Mouse (Mus musculus): ENCODE results near the gene Col26a1. TPM values are rescaled to one million over a fixed set of nuclear protein-coding genes. Genes with fewer than 3 reads are reported as not detected.
A peak's percentile ranks its signal among the peaks of the same experiment; 100 is the strongest.

Gene Col26a1
- total RNA-seq, 2 experiments from 2014 or later: 2.3 to 4.1 TPM

- DNase-seq: no peak
- intact Hi-C loops (cut with DNase I): loop anchor here (10.0 kb wide), 1 partner anchor 462 kb away; no protein-coding TSS in a partner anchor
Observed at GRCm38 (mm10) chr5:136886957-136887356, 3.9 kb upstream of the Col26a1 start.

- intact Hi-C loops (cut with DNase I): loop anchor here (10.0 kb wide), 1 partner anchor 457 kb away; no protein-coding TSS in a partner anchor
- DNase-seq: peak in 1 of 2 experiments; percentile 23
Observed at GRCm38 (mm10) chr5:136882055-136882787, 788 bp downstream of the Col26a1 start.

DNA sequence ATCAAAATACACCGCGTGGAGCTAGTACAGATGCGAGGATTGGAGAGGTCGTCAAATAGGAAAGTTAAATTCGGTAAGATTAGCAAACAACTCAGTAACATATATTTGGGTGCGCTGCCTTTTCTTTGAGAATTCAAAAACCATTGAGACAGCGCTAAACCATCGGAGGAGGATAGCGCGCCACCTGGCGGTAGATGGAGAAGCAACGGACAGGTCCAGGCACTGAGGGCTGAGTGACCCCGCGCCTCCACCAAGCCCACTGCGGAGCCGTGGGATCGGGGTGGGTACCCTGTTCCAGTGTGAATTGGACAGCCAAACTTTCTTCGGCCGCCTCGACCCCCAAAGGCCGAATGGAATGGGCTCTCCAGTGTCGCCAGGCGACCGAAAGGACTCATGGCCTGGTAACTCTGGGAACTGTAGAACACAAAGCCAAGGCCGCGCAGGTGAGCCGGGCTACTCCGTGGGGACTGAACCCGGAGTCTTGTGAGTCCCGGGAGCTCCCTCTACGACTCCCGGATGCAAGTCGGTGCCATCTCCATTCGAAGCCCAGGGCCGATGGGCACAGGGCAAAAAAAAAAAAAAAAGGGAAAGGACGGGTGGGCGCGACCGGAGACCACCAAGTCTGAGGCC, 1.5 kb downstream of the Col26a1 start:
- intact Hi-C loops (cut with DNase I): loop anchor here (1.0 to 10.0 kb wide), 3 partner anchors 41 to 457 kb away; no protein-coding TSS in a partner anchor
- DNase-seq: peak; percentile 74 to 80

DNA sequence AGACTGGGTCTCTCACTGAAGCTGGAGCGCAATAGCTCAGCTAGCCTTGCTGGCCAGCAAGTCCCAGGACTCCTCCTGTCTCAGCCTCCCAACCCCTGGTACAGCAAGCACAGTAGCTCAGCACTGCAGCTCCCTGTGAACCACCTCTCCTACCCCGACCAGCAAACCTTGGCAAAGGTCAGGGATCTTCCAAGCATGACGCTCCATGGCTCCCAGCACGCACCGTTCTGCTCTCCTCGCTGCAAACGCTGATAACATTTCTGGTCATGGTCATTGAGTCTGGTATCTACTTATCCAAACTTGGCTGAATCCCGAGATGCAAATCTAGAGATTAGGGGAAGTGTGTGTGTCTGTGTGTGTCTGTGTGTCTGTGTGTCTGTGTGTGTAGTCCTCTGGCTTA, 2.9 kb downstream of the Col26a1 start:
- intact Hi-C loops (cut with DNase I): loop anchor here (10.0 kb wide), 1 partner anchor 455 kb away; no protein-coding TSS in a partner anchor
- no peak for DNase-seq

DNA sequence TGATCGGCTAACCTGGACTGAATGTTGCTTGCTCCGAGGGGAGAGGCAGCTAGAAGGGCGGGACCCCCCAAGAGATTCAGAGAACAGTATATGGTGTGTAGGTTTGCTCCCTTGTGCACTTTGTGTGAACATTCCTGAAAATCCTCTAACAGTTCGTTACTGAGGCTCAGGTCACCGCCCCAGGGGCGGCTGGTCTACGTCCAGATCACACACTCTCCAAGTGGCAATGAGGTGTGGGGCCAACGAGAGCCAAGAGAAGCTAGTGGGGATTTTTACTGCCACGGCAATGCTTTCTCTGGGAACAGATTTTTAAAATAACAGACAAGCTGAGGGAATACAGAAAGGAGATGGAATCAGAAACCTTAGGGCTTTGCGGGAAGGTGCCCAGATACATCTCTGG, 8.7 kb downstream of the Col26a1 start:
- DNase-seq: no peak
- intact Hi-C loops (cut with DNase I): no loop called here

GRCm38 (mm10) chr5:136872417-136872816, 10.6 kb downstream of the Col26a1 start:
- DNase-seq: no peak
- intact Hi-C loops (cut with DNase I): no loop called here

DNA sequence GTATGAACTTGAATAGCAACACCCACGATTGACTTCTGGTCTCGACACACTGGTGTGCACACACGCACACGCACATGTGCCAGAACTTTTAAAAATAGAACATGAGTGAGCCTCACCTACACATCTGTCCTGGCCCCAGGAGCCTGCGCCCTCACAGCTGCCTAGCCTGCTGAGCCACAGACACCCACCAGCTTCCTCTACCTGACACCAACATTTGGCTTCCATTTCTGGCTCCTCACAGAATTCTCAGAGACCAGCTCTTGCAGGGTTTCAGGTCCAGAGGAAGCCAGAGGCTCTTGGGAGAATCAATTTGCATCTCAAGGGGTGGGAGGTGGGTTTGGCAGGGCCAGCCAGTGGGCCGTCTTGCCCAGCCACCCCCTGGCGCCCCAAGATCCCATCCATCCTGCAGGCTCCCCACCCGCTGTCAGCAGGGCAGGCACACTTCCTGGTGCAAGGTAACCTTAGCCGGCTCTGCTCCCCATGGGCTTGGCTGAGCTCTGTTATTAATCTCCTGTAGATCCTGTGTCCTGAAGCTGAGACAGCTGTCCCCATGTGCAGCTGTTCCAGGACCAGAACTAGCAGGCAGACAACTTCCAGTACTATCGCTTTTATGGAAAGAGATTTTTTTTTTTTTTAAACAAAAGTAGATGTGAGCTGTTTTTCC, 13.4 kb downstream of the Col26a1 start:
- DNase-seq: peak in 1 of 2 experiments; percentile 37
- intact Hi-C loops (cut with DNase I): no loop called here

DNA sequence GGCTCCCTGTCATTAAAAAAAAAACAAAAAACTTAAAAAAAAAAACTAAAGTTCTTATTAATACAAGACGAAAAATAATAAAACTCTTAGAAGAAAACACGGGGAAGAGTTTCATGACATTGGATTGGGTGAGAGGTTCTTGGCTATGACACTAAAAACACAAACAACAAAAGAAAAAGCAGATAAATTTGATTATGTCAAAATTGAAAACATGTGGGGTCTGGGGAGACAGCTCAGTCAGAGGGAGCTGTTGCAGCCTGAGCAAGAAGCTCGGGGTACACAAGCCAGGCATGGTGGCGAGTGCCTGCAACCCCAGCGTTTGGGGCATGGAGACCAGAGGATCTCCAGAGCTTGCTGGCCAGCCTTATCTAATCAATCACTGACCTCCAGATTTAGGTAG, 15.3 kb downstream of the Col26a1 start:
- DNase-seq: no peak
- intact Hi-C loops (cut with DNase I): no loop called here

GRCm38 (mm10) chr5:136863961-136864674, 18.9 kb downstream of the Col26a1 start:
- intact Hi-C loops (cut with DNase I): no loop called here
- peak in 1 of 2 experiments; percentile 34 for DNase-seq

DNA sequence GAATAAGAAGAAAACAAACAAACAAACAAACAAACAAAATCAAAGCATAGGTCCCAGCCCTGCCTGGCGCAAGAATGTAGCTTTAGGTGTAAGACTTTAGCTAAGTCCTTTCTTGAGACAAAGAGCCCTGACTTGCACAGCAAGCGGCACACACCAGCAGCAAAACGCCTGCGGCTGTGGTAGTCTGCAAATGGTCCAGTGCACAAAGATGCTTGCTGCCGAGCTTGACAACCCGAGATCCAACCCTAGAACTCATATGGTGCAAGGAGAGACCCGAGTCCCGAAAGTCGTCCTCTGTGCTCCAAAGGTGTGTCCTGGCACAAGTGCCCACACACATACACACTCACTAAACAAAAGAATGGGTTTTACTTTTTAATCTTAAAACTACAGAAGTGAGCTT, 19.7 kb downstream of the Col26a1 start:
- intact Hi-C loops (cut with DNase I): no loop called here
- no peak for DNase-seq

- no peak for DNase-seq
- intact Hi-C loops (cut with DNase I): no loop called here
Observed at GRCm38 (mm10) chr5:136862806-136863205, 20.2 kb downstream of the Col26a1 start.

DNA sequence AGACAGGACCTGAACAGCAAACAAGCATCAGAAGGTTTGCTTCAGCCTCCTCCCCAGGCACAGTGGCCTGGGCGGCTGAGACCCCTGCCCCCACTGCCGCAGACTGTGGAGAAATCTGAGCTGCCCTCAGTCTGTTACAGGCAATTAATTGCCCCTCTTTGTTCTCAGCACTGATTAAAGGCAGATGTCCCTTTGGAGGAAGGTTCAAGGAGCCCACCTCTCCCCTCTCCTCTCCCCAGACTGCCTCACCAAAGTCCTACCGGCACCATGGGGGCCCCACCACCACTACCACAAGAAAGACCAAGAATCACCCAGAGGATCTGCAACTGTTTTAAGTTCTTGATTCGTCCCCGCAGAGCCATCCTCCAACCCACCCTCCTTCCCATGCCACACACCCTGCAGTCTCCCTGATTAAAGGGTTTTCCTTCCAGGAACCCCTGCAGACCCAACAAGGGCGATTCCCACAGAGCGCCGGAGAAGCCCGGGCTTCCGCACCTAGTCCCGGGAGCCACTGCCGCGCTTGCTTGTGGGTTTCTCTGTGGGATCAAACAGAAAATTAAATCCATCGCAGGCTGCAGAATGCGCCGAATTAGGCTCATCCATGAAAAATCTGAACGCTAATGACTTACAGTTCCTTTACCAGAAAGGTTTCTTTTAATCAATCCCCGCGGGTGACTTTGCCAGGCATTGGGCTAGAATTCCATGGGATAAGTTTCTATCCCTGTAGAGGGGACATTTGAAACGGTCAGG, 21.6 kb downstream of the Col26a1 start:
- no peak for DNase-seq
- intact Hi-C loops (cut with DNase I): no loop called here

- intact Hi-C loops (cut with DNase I): no loop called here
- DNase-seq: no peak
Observed at GRCm38 (mm10) chr5:136850716-136851115, 32.3 kb downstream of the Col26a1 start.

DNA sequence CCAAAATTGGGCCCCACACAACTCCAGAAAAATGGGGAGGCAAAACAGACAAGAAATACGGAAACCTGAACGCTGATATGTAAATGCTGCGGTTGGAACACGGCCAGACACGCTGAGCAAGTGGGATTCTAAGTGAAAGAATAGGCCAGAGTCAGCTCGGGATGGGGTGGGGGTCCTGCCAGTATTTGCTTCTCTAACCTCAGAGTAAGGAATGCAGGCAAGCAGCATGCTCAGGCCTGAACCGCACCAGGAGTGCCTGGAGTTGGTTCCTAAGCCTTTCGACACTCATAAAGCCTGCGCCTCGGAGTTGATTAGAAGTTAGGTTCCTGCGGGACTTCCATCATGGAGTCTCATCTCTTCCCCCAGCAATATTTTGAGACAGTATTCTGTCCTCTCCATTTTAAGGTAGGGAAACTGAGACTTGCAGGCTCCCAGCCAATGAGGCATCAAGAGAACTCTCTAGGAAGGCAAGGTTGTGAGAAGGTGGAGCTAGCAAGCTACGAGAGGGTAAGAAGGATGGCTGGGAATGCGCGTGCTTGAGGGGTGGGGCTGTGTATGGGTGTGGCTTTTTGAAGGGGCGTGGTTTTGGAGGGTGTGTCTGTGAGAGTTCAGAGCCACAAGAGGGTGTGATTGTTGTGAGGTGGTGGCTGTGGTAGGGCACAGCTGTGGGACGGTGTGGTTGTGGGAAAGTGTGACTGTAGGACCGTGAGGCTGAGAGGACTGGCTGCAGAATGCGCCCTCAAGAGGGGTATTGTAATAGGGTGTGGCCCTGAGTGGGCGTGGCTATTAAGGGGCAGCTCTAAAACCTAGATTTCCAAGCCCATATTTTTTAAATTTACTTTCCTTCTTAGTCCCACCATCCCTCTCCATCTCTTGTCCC, 36.4 kb downstream of the Col26a1 start:
- DNase-seq: no peak
- intact Hi-C loops (cut with DNase I): no loop called here

DNA sequence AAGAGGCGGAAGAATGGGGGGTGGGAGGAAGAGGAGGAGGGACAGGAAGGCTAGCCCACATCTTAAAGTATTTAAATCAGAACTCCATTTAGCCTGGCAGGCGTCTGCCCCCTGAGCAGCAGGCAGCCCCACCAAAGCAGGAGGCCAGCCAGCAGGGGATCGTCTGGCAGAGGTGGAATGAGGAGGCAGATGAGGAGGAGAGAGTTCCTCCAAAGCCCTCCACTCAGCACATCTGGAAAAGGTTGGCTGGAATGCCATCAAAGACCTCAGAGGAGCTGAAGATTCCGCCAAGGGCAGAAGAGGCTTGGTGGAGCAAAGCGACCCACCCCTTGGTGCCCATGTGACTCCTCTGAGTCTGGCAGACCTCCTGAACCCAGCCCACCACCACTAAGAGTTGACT, 39.1 kb downstream of the Col26a1 start:
- intact Hi-C loops (cut with DNase I): loop anchor here (5.0 kb wide), 1 partner anchor 52 kb away; no protein-coding TSS in a partner anchor
- no peak for DNase-seq

- peak; percentile 54 to 56 for DNase-seq
- intact Hi-C loops (cut with DNase I): loop anchor here (1.0 to 5.0 kb wide), 2 partner anchors 41 to 48 kb away; no protein-coding TSS in a partner anchor
Observed at GRCm38 (mm10) chr5:136840036-136840435, 43.0 kb downstream of the Col26a1 start.

- intact Hi-C loops (cut with DNase I): no loop called here
- DNase-seq: no peak
Observed at GRCm38 (mm10) chr5:136833053-136833452, 50.0 kb downstream of the Col26a1 start.

GRCm38 (mm10) chr5:136830156-136830555, 52.9 kb downstream of the Col26a1 start:
- no peak for DNase-seq
- intact Hi-C loops (cut with DNase I): no loop called here

DNA sequence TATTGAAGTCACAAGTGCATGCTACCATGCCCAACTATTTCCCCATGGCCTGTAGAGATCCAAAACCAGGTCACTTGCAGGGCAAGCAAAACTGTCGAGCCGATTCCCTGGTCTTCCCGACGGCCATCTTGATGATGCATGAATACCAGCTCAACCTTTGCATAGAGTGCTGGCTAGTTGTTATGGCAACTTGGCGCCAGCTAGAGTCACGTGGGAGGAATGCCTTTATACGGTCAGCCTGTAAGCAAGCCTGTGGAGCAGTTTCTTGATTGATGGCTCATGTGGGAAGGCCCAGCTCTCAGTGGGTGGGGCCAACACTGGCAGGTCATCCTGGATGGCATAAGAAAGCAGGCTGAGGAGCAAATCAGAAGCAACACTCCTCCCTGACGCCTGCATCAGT, 61.0 kb downstream of the Col26a1 start:
- no peak for DNase-seq
- intact Hi-C loops (cut with DNase I): no loop called here
